Mouse (Mus musculus) right cerebral cortex, postnatal 14 days (tissue): ENCODE data around the gene Sf3b1.

Source experiments
- DNase-seq: peaks from one replicate; pipeline ENCODE4 v3.0.0; 2022

The Sf3b1 gene

GRCm38 (mm10) chr1:54935466-54935865 is 91.8 kb downstream of the Sf3b1 start:
- no peak for DNase-seq
